Mouse (Mus musculus): Measurements from ENCODE around the gene Rassf10.
A peak's percentile ranks its signal among the peaks of the same experiment; 100 is the strongest.
"Not testable (repeated sequence)": the region's sequence is repeated elsewhere in the genome, so short reads cannot be mapped to it uniquely, and the experiment has no call there.

The Rassf10 gene

GRCm38 (mm10) chr7:112953777-112954291, at the start of gene Rassf10:
TSS of gene Rassf10 (plus strand) at chr7:112953962.
- DNase-seq (ENCODE audit: low read depth, low spot score), result peak; percentile 82

- DNase-seq (ENCODE audit: low read depth, low spot score), result no peak
Measured at GRCm38 (mm10) chr7:112906848-112907247, 46.9 kb upstream of the Rassf10 start.

- no peak for DNase-seq (ENCODE audit: low read depth, low spot score)
Measured at GRCm38 (mm10) chr7:112907468-112907867, 46.3 kb upstream of the Rassf10 start.

- DNase-seq (ENCODE audit: low read depth, low spot score), result no peak
Measured at GRCm38 (mm10) chr7:112909164-112909563, 44.6 kb upstream of the Rassf10 start.

GRCm38 (mm10) chr7:112912969-112913368, 40.8 kb upstream of the Rassf10 start:
- no peak for DNase-seq (ENCODE audit: low read depth, low spot score)

GRCm38 (mm10) chr7:112915571-112915970, 38.2 kb upstream of the Rassf10 start:
- DNase-seq (ENCODE audit: low read depth, low spot score), result no peak

- no peak for DNase-seq (ENCODE audit: low read depth, low spot score)
Measured at GRCm38 (mm10) chr7:112917613-112918278, 36.0 kb upstream of the Rassf10 start.

- no peak for DNase-seq (ENCODE audit: low read depth, low spot score)
Measured at GRCm38 (mm10) chr7:112918279-112918991, 35.3 kb upstream of the Rassf10 start.

GRCm38 (mm10) chr7:112919845-112920244, 33.9 kb upstream of the Rassf10 start:
- peak; percentile 71 for DNase-seq (ENCODE audit: low read depth, low spot score)

- DNase-seq (ENCODE audit: low read depth, low spot score), result no peak
Measured at GRCm38 (mm10) chr7:112922801-112923200, 31.0 kb upstream of the Rassf10 start.

- no peak for DNase-seq (ENCODE audit: low read depth, low spot score)
Measured at GRCm38 (mm10) chr7:112923712-112924111, 30.1 kb upstream of the Rassf10 start.

- DNase-seq (ENCODE audit: low read depth, low spot score), result no peak
Measured at GRCm38 (mm10) chr7:112930669-112931068, 23.1 kb upstream of the Rassf10 start.

- DNase-seq (ENCODE audit: low read depth, low spot score), result not testable (repeated sequence)
Measured at GRCm38 (mm10) chr7:112935876-112936275, 17.9 kb upstream of the Rassf10 start.

- no peak for DNase-seq (ENCODE audit: low read depth, low spot score)
Measured at GRCm38 (mm10) chr7:112937089-112937488, 16.7 kb upstream of the Rassf10 start.

- DNase-seq (ENCODE audit: low read depth, low spot score), result no peak
Measured at GRCm38 (mm10) chr7:112938959-112939358, 14.8 kb upstream of the Rassf10 start.

GRCm38 (mm10) chr7:112942567-112942966, 11.2 kb upstream of the Rassf10 start:
- no peak for DNase-seq (ENCODE audit: low read depth, low spot score)

GRCm38 (mm10) chr7:112943056-112943455, 10.7 kb upstream of the Rassf10 start:
- no peak for DNase-seq (ENCODE audit: low read depth, low spot score)

- DNase-seq (ENCODE audit: low read depth, low spot score), result no peak
Measured at GRCm38 (mm10) chr7:112946706-112947105, 7.1 kb upstream of the Rassf10 start.

GRCm38 (mm10) chr7:112954351-112955102, 765 bp downstream of the Rassf10 start:
- peak; percentile 14 for DNase-seq (ENCODE audit: low read depth, low spot score)

- DNase-seq (ENCODE audit: low read depth, low spot score), result peak; percentile 24
Measured at GRCm38 (mm10) chr7:112955103-112955827, 1.5 kb downstream of the Rassf10 start.

GRCm38 (mm10) chr7:112955955-112956354, 2.2 kb downstream of the Rassf10 start:
- DNase-seq (ENCODE audit: low read depth, low spot score), result no peak
